Mouse (Mus musculus) erythroblast, adult 5-6 weeks (primary cell): Measurements from ENCODE around the gene Slc35g2. TPM values are rescaled to one million over a fixed set of nuclear protein-coding genes. Genes with fewer than 3 reads are reported as not detected.

Experiments used
- ATAC-seq: replicated peaks from 2 replicates; pipeline ENCODE4 v1.8.0; 2016; ENCODE audit warnings: moderate number of reproducible peaks, mild to moderate bottlenecking, moderate TSS enrichment, inconsistent platforms; ENCODE audit not compliant: poor library complexity, low FRiP score, severe bottlenecking
- total RNA-seq, 2 experiments: library from RNA; stranded (forward) in 1 of 2; stranded (reverse) in 1 of 2; fragments of 150-400 nt in 1 of 2; fragments of 200-764, 138-1000 nt in 1 of 2; gene quantifications; 2 replicates each; pipeline versions ENCODE4 v1.2.3 to v1.2.4; 2015 to 2017; ENCODE audit warnings: low replicate concordance in 2 of 2

Gene Slc35g2
- total RNA-seq, 2 experiments from 2014 or later: not detected

- no peak for ATAC-seq
Measured at GRCm38 (mm10) chr9:100505498-100505897, 65.4 kb downstream of the Slc35g2 start.

Other genes with a start within 250 kb of the Slc35g2 start
- 0.63 TPM in 1 of 2 replicates, not detected in the other for gene Il20rb, start 84.3 kb downstream of the Slc35g2 start, total RNA-seq (2015; ENCODE audit: low replicate concordance)
- gene Il20rb, start 84.3 kb downstream of the Slc35g2 start, total RNA-seq (2017; ENCODE audit: low replicate concordance): 4.0 TPM in 1 of 2 replicates, not detected in the other
- gene Nck1, start 25.0 kb downstream of the Slc35g2 start, total RNA-seq (2015; ENCODE audit: low replicate concordance): 5.2 and 7.5 TPM in 2 replicates
- 9.5 and 10.2 TPM in 2 replicates for gene Nck1, start 25.0 kb downstream of the Slc35g2 start, total RNA-seq (2017; ENCODE audit: low replicate concordance)
- 22.8 and 50.5 TPM in 2 replicates for gene Stag1, start 26.7 kb upstream of the Slc35g2 start, total RNA-seq (2015; ENCODE audit: low replicate concordance)
- 64.5 and 64.7 TPM in 2 replicates for gene Stag1, start 26.7 kb upstream of the Slc35g2 start, total RNA-seq (2017; ENCODE audit: low replicate concordance)